ENCODE assay signal across 27 mouse cellular contexts in the genomic region with DNA sequence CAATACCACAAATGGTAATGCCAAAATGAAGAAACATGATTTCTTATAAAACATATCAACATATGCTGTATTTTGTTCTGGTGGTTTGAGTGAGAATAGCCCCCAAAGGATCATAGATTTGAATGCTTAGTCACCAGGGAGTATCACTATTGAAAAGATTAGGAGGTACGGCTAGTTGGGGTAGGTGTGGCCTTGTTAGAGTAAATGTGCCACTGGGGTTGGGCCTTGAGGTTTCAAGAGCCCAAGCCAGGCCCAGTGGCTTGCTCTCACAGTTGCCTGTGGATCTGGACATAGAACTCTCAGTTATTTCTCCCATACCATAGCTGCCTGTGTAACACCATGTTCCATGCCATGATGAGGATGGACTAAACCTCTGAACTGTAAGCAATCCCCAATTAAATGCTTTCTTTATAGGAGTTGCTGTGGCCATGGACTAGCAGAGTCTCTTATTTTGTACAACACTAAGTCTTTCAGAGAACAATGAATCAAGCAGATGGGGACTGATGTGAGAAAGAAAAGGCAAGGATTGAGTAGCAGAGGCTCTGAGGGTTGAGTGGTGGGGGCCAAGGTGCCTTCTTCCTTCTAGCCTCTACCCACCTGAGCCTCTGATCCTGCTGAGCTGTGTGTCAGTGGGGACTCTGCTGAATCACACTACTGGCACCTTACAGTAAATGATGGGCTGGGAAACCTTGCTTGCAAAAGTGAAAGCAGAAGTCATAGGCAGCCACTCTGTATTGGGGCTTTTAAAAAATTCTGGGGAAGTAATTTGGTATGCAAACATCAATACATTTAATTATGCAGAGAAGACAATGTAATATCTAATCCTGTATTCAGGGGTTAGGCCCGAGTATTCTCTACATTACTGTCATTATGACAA. TPM values are rescaled to one million over a fixed set of nuclear protein-coding genes. Genes with fewer than 3 reads are reported as not detected.
A peak's percentile ranks its signal among the peaks of the same experiment; 100 is the strongest.
DNase-seq lines count a peak whose midpoint lies in the region; ATAC-seq lines count a peak whose summit lies in the region.
"Had no signal": no experiment of that assay in that cellular context is flagged by ENCODE, and none has a peak within 500 bp of the region (broad histone marks: within the 10 kb centered on the region; RNA-seq: fewer than 3 reads in every experiment).

No protein-coding gene starts in this region.

- H3K27me3 ChIP-seq in splenic B cell, adult 2 months (ENCODE audit: control insufficient read depth, insufficient read depth, low read length, poor library complexity, severe bottlenecking) = peaks cover 2% of the 10 kb centered on the region; the same call in 1 of the 2 replicates
- H3K27me3 ChIP-seq in forebrain, embryonic 13.5 days = no peaks in the 10 kb centered on the region
- H3K27me3 ChIP-seq: embryonic facial prominence, embryonic 15.5 days; limb, embryonic 13.5 days; liver, embryonic 13.5 days; midbrain, embryonic 12.5 days; neural tube, embryonic 13.5 days had no signal

- no peak overlapping the region for H3K27ac ChIP-seq in forebrain, embryonic 13.5 days
- H3K27ac ChIP-seq: embryonic facial prominence, embryonic 15.5 days; gastrocnemius, adult 2 months; limb, embryonic 13.5 days; liver, embryonic 13.5 days; midbrain, embryonic 12.5 days; neural tube, embryonic 13.5 days had no signal

- H3K4me1 ChIP-seq in forebrain, embryonic 13.5 days = no peaks in the 10 kb centered on the region
- H3K4me1 ChIP-seq: embryonic facial prominence, embryonic 15.5 days; limb, embryonic 13.5 days; midbrain, embryonic 12.5 days; neural tube, embryonic 13.5 days had no signal

- peak; percentile 23 for ATAC-seq in CD4-positive, CD25-positive, alpha-beta regulatory T cell, adult 4 months
- ATAC-seq in hematopoietic stem cell, adult 5-6 weeks (replicated peaks in 1 of 2; ENCODE audit: insufficient read depth in 1 of 2, low FRiP score in 2 of 2, low TSS enrichment in 1 of 2, low read depth in 1 of 2, poor library complexity in 2 of 2, severe bottlenecking in 2 of 2) = peak; percentile 74 to 89; a peak in 3 of 4 replicates
- ATAC-seq in forebrain, embryonic 13.5 days = no peak
- ATAC-seq: forebrain, postnatal 0 days; hindbrain, embryonic 16.5 days had no signal

- DNase-seq in left cerebral cortex, adult 18-20 months (ENCODE audit: low spot score in 2 of 2) = peak; percentile 5 to 6
- DNase-seq in left cerebral cortex, postnatal 14 days (ENCODE audit: low spot score in 2 of 2) = no peak
- peak; percentile 61 for DNase-seq in splenic B cell, adult 2 months (ENCODE audit: low read depth, low spot score)
- no peak for DNase-seq in heart, adult 11 months
- DNase-seq: adrenal gland, postnatal 10 days; cerebellum, adult 11 months; cerebellum, postnatal 14 days; forebrain, postnatal 0 days; gastrocnemius, adult 2 months; heart, adult 18-20 months; heart, postnatal 36 days; kidney, adult 2 months; kidney, postnatal 10 days; liver, embryonic 13.5 days; lung, embryonic 14.5 days; lung, postnatal 4 days; thymus, postnatal 14 days had no signal

- no peak overlapping the region for H3K9ac ChIP-seq in forebrain, embryonic 13.5 days
- H3K9ac ChIP-seq: embryonic facial prominence, embryonic 15.5 days; forebrain, postnatal 0 days; limb, embryonic 13.5 days; liver, embryonic 13.5 days; lung, embryonic 14.5 days; midbrain, embryonic 12.5 days; neural tube, embryonic 13.5 days had no signal

- H3K9me3 ChIP-seq in forebrain, embryonic 13.5 days (replicated peaks) = no peaks in the 10 kb centered on the region
- H3K9me3 ChIP-seq: embryonic facial prominence, embryonic 15.5 days; limb, embryonic 13.5 days; liver, embryonic 13.5 days; midbrain, embryonic 12.5 days; neural tube, embryonic 13.5 days had no signal

- 68% methylated on average over 2 of the region's 2 CpGs for WGBS in forebrain, embryonic 13.5 days

- H3K36me3 ChIP-seq in splenic B cell, adult 2 months (ENCODE audit: control insufficient read depth, insufficient read depth, low read length, poor library complexity, severe bottlenecking) = no peaks in the 10 kb centered on the region
- no peaks in the 10 kb centered on the region for H3K36me3 ChIP-seq in forebrain, embryonic 13.5 days (ENCODE audit: poor library complexity, severe bottlenecking)
- H3K36me3 ChIP-seq: embryonic facial prominence, embryonic 15.5 days; limb, embryonic 13.5 days; liver, embryonic 13.5 days; midbrain, embryonic 12.5 days; neural tube, embryonic 13.5 days had no signal

- H3K4me3 ChIP-seq in forebrain, embryonic 13.5 days = no peak overlapping the region
- H3K4me3 ChIP-seq: embryonic facial prominence, embryonic 15.5 days; gastrocnemius, adult 2 months; layer of hippocampus, adult 2 months; limb, embryonic 13.5 days; liver, embryonic 13.5 days; midbrain, embryonic 12.5 days; neural tube, embryonic 13.5 days had no signal

- intact Hi-C loops in left cerebral cortex, postnatal 14 days (cut with DNase I) = no loop called here

- no peak overlapping the region for H3K4me2 ChIP-seq in forebrain, embryonic 13.5 days
- H3K4me2 ChIP-seq: embryonic facial prominence, embryonic 15.5 days; limb, embryonic 13.5 days; liver, embryonic 13.5 days; lung, embryonic 14.5 days; midbrain, embryonic 12.5 days; neural tube, embryonic 13.5 days had no signal

RNA-seq across cellular contexts. Expression of a gene that starts 35.8 kb away (rescaled TPM):
- 10 to 100 TPM; 14.8 to 15.5 TPM for total RNA-seq in left cerebral cortex, adult 18-20 months (2021)
- total RNA-seq in left cerebral cortex, postnatal 14 days (2021) = 10 to 100 TPM; 14.6 to 15.2 TPM
- polyA plus RNA-seq in CD4-positive, CD25-positive, alpha-beta regulatory T cell, adult 4 months (2017; shearing (Covaris generic)) = 1 to 10 TPM in 1 of 2 experiments, under 1 TPM in 1; 0.85 to 2.9 TPM
- total RNA-seq in hematopoietic stem cell, adult 5-6 weeks (2017) = 0.05 TPM in 1 of 2 replicates, not detected in the other
- polyA plus RNA-seq in forebrain, embryonic 13.5 days (2015; fragmentation: Nextera tagmentation; extraction: Ambion mirVana) = 2.2 and 2.6 TPM in 2 replicates
- polyA plus RNA-seq: testis, adult 2 months had no signal

Comparison
In these comparisons a context has a peak if more than half of its experiments do, and no peak if none do; other contexts are left out.
1. DNase-seq: peak in left cerebral cortex, adult 18-20 months (2 of 2) and splenic B cell, adult 2 months (single experiment); none in left cerebral cortex, postnatal 14 days (0 of 2) and heart, adult 11 months (single experiment).
2. RNA of a gene that starts 35.8 kb away (total RNA-seq): 14.8 to 15.5 TPM in left cerebral cortex, adult 18-20 months and 14.6 to 15.2 TPM in left cerebral cortex, postnatal 14 days; 0.05 TPM in hematopoietic stem cell, adult 5-6 weeks; every median in the first group is over 10 times any median in the second.